Mouse (Mus musculus) common myeloid progenitor, adult 5-6 weeks (primary cell): Measurements from ENCODE around the gene Tsnax. TPM values are rescaled to one million over a fixed set of nuclear protein-coding genes. Genes with fewer than 3 reads are reported as not detected.
A peak's percentile ranks its signal among the peaks of the same experiment; 100 is the strongest.

Experiments
- ATAC-seq: replicated peaks from 2 replicates; pipeline ENCODE4 v1.8.0; 2016; ENCODE audit warnings: low read depth, mild to moderate bottlenecking, moderate TSS enrichment, inconsistent platforms; ENCODE audit not compliant: poor library complexity, severe bottlenecking
- total RNA-seq: library from RNA; stranded (forward); fragments of 200-1000, 187-1606 nt; gene quantifications from 2 replicates; pipeline ENCODE4 v1.2.3, GENCODE M21; 2017

The Tsnax gene
- total RNA-seq, 1 experiment from 2014 or later = 82.8 TPM

GRCm38 (mm10) chr8:125041496-125041895, 28.7 kb downstream of the Tsnax start:
- ATAC-seq = no peak

DNA sequence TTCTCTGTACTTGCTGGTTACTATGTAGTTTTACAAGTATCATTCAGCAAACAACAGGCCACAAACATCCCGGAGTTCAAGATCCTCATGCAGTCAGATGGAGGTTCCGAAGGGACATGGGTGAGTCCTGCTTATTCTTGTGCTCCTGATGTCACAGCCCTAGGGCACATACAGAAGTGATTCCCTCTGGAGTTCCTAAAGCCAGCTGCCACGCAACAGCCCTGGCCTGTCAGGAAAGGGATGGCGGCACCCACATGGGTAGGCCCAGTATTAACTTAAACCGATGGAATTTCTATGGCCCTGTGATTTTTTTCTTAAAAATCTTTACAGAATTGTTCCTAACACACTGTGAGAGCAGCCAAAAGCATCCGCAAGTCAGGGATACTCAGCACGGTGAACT, 30.6 kb downstream of the Tsnax start:
- no peak for ATAC-seq

DNA sequence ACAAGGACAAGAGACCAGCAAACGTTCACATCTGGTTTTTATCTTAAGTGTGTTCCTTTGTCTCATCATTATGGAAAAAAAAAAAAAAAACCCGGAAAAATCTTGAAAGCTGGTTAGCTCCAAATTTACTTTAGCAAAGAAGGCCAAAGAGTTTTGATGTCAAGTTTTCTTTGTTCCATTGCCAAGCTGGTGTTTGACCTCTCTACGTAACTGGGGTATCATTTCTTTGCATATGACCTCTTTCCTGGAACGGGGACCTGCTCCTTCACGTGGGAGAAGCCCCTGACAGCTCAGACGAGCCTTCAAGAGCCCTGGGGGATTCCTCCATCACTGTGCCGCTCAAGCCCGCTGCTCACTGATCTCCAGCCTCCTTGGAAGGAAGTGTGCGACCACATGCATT, 31.1 kb downstream of the Tsnax start:
- no peak for ATAC-seq

DNA sequence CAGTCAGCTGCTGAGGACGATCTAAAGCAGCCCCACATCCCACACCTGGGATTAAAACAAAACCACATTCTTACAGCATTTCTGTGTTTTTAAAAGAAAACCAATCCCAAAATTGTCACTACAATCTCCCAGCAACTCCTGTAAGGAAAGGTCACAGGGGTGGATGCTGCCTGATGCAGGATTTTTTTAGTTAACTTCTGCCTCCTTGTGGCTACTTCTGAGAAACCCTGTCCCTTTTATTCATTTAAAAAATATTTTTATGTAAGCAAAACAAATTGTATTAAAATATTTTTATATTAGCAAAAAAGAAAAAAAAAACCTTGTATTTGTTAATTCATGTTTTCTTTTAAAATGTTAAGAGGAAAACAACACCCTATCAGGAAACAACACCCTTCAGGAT, 33.0 kb downstream of the Tsnax start:
- ATAC-seq = no peak

- no peak for ATAC-seq
Measured at GRCm38 (mm10) chr8:125049051-125049750, 36.4 kb downstream of the Tsnax start.

- no peak for ATAC-seq
Measured at GRCm38 (mm10) chr8:125049826-125050225, 37.0 kb downstream of the Tsnax start.

- peak; percentile 43; the same call in 1 of the 2 replicates for ATAC-seq
Measured at GRCm38 (mm10) chr8:125052026-125052425, 39.2 kb downstream of the Tsnax start.

- ATAC-seq = peak; percentile 66
Measured at GRCm38 (mm10) chr8:125053505-125054435, 41.0 kb downstream of the Tsnax start, which contains the start of gene Disc1. Gene Disc1 (plus strand): TSS chr8:125054195.

GRCm38 (mm10) chr8:125054436-125054810, 41.6 kb downstream of the Tsnax start:
- ATAC-seq = peak; percentile 64

- no peak for ATAC-seq
Measured at GRCm38 (mm10) chr8:125060904-125061303, 48.1 kb downstream of the Tsnax start.

DNA sequence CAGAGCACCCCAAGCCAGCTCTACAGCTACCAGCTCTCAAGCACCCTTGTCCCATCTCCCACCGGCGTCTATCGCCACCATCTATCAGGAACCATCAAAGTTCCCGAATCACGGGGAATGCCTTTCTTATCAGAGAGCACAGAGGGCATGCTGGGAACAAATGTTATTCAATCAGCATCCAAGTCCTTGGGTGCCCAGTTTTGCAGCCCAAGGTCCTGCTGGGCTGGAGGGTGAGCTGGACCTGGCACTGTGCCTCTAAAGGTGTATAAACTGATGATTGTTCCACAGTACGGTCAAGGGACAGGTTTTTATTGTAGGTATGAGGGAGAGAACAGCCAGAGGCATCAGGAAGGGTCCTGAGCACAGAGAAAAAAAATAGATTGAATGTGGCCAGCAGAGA, 52.8 kb downstream of the Tsnax start:
- no peak for ATAC-seq

DNA sequence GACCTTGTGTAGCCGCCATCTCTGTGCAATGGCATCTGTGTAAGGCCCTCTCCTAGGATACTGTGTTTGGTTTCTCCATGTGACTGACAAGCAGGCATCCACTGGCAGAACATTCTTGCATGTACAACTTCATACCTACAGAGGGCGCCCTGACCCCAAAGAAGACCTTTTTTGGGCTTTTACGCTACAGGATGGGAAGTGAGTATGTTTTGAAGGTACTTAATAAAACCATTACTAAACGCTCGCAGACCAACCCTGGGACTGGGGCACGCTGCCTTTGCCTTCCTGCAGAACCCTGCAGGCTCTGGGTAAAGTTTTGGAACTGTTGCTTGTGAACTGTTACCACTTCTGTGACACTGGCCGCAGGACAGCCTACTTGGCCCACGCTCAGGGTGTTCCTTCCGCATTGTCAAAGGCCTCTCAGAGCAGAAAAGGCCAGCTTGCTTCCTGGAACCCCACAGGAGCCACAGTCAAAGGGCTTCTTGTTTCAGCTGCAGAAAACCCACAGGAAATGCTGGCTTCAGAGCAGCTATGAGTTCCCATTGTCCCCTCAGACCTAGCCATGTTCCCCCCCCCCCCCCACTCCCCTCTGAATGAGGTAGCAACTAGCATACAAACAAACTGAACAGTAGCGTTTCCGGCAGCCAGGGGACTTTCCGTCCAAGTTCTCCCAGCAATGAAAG, 54.3 kb downstream of the Tsnax start:
- peak; percentile 88 for ATAC-seq

DNA sequence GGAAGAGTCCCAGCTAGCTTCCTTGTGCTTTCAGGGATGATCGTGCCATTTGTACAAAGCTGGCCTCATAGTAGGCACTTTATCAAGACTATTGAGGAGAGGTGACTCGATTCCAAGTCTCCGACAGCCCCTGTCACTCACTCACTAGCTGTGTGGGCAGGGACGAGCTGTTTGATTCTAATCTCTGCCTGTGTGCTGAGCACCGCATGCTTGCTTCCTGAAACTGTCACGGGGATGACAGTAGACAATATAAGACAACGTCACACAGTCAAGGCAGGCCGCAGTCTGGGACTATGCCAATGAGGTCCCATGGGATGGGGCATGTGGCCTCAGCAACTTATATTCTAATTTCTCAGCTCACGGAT, 54.8 kb downstream of the Tsnax start:
- ATAC-seq = peak; percentile 43

DNA sequence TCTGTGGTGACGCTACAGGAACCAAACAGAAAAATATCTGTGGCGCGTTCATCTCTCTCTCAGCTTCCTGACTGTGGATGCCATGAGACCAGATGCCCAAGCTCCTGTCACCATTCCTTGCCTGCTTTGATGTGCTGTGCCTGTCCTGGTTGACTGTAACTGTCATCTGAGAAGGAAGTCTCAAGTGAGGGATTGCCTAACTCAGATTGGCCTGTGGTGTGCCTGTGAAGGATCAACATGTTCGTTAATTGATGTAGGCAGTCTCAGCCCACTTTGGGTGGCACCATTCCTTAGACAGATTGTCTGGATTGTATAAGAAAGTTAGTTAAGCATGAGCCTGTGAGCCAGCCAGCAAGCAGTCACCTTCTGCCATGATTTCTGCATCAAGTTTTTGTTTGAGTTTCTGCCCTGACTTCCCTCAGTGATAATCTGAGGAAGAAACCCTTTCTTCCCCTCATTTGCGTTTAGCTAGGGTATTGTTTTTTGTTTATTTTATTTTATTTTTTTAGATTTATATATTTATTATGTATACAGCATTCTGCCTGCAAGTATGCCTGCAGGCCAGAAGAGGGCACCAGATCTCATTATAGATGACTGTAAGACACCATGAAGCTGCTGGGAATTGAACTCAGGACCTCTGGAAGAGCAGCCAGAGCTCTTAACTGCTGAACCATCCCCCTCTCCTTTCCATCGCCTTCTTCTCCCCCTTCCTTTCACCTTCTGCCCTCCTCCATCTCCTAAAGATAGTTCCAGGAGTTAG, 55.5 kb downstream of the Tsnax start:
- ATAC-seq = 0 out of 2 replicates have a peak, but pooled peaks have one; percentile 6

DNA sequence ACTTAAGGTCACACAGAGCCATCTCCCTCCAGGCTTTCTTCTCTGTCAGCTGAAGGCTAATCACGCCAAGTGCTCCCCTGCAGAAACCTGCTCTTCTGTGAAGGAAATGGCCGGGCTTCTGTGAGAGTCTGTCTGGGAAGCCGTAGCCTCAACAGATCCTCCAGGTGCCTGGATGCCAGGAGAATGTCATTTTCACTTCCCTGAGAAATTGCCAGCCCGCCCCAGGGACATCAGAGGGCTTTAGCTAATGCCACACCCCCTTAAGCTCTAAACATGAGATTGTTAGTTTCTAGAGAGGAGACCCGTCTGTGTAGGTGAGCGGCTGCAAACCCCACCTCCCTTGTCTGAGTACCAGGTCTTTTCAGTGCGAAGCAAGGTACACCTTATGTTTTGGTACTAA, 56.5 kb downstream of the Tsnax start:
- no peak for ATAC-seq

- ATAC-seq = no peak
Measured at GRCm38 (mm10) chr8:125069733-125070132, 56.9 kb downstream of the Tsnax start.

DNA sequence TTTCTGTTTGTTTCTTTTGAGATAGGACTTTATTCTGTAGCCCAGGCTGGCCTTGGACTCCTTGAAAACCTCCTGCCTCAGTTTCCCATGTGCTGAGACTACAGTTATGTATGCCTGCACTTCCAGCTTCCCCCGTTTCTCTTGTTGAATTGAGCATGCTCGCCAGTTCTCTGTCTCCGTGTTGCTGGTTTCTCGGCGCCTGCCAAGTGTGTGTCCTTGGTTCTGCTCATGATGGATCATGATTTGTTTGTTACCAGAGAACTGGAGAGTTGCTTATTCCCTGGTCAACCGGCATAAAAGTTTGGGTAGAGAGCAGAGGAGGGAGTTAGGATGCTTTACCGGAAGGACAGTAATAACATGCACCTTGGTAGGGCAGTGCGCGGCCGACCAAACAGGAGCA, 61.3 kb downstream of the Tsnax start:
- ATAC-seq = no peak

DNA sequence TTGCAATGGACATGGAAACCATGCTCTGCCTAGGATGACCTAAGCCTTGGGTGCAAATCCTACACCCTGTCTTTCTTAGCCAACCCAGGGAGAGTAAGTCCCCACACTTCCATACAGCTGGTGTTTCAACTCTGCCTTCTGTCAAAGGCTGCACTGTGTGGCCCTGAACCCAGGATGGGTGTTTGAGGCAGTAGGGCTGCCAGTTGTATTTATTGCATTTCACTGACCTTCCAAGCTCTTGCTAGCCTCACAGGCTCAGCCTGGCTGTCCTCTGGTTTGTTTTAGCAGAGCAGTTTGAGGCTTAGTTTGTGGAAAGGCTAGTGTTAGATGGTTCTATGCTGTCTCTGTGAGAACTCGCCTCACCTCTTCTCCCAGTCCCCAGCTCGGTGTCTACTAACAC, 61.8 kb downstream of the Tsnax start:
- no peak for ATAC-seq

GRCm38 (mm10) chr8:125075389-125075788, 62.6 kb downstream of the Tsnax start:
- ATAC-seq = no peak

DNA sequence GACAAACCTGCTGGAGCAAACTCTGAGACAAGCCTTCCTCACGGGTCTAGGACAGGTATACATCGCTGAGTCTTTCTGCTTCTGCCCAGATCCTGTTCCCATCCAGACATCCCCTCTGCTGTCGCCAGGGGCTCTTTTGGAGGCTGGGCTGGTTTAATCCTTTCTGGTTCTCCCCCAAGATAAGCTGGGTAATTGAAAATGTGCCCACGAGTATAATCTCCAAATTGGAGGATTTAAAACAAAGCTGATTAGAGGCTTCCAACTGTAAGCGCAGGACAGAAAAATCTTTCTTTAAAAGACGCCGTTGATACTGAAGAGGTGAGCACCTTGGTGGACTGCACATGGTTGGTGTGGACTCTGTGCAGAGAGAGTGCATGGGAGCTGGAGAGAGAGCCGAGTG, 64.5 kb downstream of the Tsnax start:
- ATAC-seq = no peak
